Mouse (Mus musculus): ENCODE results near the gene Thsd4.

Gene Thsd4

GRCm38 (mm10) chr9:60053117-60053516 is 468.7 kb downstream of the Thsd4 start:
- DNase-seq: no peak

GRCm38 (mm10) chr9:60052415-60052814 is 469.4 kb downstream of the Thsd4 start:
- peak in 1 of 2 experiments; percentile 26 for DNase-seq

GRCm38 (mm10) chr9:60043175-60043574 is 478.7 kb downstream of the Thsd4 start:
- no peak for DNase-seq

- DNase-seq: no peak
These were observed 487.0 kb downstream of the Thsd4 start for GRCm38 (mm10) chr9:60034883-60035282.

DNA sequence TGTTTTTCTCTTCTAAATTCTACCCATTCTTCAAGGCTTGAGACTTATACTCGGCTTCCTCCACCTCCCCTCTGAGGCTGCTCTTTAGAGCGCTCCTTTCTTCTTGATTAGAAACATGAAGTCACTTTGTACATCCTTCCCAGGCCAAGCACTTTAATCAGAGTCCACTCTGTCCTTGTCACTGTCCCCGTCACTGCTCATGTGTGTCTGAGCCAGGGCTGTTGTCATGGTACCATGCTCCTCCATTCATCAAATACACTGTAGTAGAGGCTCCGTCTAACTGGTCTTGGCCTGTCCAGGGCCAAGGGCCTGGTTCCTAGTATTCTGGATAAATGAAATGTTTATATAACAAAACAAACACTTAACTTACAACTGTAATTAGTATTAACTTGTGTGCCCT is 494.6 kb downstream of the Thsd4 start:
- DNase-seq: no peak

DNA sequence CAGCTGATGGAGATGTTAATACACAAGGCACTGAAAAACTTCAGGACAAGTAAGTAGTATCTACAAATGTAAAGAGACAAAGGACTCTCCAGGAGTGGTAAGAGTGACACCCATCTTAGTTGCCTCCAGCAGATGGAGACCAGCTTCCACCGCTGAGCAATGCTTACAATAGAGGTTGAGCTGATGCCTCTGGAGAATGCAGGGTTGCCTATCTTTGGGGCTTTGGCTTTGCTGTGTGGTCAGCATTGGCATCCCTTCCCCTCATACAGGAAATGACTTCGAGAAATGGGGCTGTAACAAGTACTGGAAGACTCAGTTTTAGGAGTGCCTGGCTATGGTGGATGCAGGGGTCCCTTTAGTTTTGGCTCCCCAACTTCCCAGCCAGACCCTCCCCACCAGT is 495.1 kb downstream of the Thsd4 start:
- no peak for DNase-seq

DNA sequence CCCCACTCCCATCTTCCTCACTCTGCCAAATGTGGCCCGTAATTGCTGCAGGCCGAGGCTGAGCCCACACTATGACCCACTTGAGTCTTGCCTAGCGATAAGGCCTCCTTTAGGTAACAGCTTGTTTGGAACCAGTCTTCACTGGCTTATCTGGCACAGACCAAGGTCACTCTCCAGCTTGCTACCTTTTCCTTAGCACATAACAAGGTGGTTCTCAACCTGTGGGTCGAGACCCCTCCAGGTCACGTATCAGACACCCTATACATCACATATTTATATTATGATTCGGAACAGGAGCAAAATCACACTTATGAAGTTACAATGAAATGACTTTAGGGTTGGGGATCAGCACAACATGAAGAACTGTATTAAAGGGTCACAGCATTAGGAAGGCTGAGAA is 495.9 kb downstream of the Thsd4 start:
- DNase-seq: no peak

- no peak for DNase-seq
These were observed 496.9 kb downstream of the Thsd4 start for GRCm38 (mm10) chr9:60024971-60025370.

DNA sequence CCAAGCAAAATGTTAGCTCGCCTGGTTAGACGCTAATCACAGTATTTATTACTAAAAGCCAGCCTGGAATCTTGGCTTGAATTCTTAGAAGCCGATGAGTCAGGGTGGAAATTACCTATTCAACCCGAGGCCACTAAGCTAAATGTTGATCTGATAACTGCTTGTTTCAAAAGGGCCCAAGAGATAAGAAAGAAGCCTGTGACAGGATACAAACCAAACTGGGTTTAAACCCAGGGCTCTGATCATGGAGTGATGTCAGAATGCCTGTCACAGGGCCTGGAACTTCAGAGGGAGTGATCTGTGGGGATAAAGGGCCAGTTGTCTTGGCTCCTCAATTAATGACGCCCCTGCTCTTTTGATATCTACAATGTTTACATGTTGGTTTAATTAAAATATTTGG is 497.3 kb downstream of the Thsd4 start:
- DNase-seq: no peak

DNA sequence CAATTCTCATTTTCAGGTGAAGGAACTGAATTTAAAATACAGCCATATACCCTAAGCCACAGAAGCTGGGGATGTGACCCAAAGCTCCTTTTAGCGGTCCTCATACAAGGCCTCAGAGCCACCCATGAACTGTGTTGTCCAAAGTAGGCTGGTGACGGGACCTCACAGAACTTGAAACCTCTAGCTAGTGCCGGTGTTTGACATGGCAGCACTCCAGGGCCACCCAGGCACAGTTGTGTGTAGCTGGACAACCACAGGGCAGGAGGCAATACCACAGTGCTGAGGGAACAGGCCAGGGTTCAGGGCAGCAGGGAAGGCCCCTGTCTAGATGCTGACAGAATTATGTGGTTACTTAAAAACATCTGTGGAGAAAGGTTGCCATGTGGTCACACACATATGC is 499.5 kb downstream of the Thsd4 start:
- peak in 1 of 2 experiments; percentile 6 for DNase-seq

GRCm38 (mm10) chr9:60020444-60020843 is 501.4 kb downstream of the Thsd4 start:
- DNase-seq: no peak

DNA sequence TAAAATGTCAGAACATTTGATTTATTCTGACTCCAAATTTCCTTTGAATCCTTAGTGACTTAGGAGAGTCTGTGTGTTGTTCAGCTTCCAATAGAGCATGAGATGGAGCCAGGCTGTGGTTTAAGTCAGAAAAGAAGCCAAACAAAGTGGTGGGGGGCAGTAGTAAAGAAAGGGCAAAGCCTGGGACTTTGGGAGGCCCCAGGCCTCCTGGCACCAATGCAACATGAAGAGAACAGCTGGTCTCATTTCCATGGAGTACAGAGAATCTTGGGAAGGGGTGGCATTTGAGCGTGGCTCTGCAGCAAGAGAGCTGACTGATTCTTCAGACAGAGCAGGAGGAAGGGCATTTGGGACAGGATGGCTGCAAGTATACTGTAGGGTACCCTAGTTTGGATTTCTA is 511.6 kb downstream of the Thsd4 start:
- DNase-seq: no peak

DNA sequence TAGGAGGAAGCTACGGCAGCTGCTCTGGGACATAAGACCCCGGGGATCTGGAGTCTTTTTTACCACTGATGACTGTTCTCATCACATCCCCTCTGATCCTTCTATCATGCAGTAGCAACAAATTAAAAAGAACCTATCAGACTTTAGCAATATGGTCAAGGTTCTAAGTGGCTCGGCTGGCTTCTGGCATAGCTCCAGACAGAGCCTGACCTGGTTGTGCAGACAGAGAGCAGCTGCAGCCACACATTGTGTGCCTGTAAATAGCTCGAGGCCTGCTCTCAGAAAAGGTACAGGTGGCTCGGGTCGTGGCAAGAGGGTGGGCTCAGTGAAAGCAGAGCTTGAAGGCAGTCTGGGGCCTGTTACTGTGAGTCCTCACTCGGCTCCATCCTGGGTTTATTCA is 512.9 kb downstream of the Thsd4 start:
- peak in 1 of 2 experiments; percentile 46 for DNase-seq

- no peak for DNase-seq
These were observed 519.5 kb downstream of the Thsd4 start for GRCm38 (mm10) chr9:60002323-60002722.

GRCm38 (mm10) chr9:60001444-60001843 is 520.4 kb downstream of the Thsd4 start:
- no peak for DNase-seq

GRCm38 (mm10) chr9:59997725-59998124 is 524.1 kb downstream of the Thsd4 start:
- no peak for DNase-seq

DNA sequence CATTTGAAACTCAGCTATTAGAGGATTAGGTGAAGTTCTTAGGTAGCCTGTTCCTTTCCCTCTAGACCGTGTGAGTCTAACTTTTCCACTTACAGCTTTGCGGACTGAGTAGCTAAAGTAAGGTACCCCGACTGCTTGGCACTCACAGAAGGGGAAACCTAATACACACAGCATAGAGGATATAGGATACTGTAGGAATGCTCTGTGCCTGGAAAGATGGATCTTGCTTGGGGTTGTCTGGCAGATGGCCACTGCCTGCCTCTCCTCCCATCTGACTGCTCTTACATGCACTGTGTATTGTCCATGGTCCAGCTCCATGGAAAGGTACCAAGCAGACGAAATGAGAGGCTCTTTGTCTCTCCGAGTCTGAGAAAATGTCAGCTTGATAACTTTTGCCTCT is 530.4 kb downstream of the Thsd4 start:
- DNase-seq: no peak

DNA sequence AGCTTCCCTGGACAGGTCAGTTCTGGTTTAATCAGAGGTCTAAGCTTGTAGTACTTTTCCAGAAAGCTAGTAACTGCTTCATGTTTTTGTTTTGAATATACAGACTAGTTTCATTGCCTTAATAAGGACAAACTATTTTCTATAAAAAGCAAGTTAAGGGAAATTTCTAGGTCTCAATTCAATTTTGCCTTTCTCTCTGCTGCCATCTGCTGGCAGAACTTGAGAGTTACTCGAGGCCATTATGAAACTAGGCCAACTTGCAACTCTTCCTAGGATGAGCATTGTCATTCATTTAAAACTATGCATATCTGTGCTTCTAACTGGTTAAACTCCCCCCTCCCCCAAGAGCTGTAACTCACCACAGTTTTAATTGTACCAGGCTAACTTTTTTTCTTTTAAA is 532.0 kb downstream of the Thsd4 start:
- DNase-seq: peak; percentile 55 to 79

DNA sequence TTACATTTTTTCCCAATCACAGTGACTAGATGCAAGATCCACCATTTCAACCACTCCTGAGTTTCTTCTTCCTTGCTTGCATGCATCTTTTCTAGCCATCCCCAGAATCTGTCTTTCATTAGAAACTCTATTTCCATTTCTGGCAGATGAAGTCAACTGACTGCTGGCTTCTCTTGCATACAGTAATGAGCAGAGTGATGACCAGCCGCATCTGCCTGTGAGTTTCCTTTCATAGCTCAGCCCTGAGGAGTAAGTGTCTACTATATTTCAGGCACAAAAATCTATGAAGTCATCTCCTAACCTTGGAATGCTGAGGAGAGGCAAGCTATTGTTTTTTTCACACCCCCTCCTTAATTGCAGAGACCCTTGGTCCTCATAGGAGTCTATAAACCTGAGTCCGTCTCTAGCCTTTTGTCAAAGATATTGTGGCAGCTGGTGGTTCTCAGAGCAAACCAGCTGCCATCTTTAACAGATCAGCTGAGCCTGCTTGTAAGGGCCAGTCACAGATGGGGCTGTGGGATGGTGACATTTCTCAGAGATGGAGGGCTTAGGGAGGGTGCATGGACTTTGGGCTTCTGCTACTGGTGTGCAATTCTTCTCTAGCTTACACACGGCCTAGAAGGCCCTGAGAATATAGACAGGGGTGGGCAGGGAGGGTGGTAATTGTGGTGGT is 535.8 kb downstream of the Thsd4 start:
- no peak for DNase-seq

GRCm38 (mm10) chr9:59981116-59981515 is 540.7 kb downstream of the Thsd4 start:
- no peak for DNase-seq

GRCm38 (mm10) chr9:59971263-59971662 is 550.6 kb downstream of the Thsd4 start:
- peak in 1 of 2 experiments; percentile 33 for DNase-seq

DNA sequence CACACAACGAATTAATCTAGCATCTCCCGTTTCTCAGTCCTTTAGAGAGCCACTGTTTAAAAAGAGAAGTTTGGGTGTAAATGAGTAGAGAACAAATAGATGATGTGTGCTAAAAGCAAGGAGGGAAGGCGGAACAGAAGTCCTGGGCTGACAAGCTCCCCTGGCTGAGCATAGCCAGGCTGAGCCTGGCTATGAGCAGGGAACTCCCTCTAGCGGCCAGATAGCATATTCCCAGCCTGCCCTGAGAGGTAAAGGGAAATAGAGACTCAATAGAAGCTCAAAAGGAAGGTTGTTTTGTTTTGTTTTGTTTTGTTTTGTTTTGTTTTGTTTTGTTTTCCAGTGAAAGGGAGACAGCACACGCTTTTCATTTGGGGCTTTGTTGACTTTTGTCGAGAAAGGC is 552.5 kb downstream of the Thsd4 start:
- peak; percentile 58 to 78 for DNase-seq

- DNase-seq: no peak
These were observed 556.8 kb downstream of the Thsd4 start for GRCm38 (mm10) chr9:59965046-59965445.

DNA sequence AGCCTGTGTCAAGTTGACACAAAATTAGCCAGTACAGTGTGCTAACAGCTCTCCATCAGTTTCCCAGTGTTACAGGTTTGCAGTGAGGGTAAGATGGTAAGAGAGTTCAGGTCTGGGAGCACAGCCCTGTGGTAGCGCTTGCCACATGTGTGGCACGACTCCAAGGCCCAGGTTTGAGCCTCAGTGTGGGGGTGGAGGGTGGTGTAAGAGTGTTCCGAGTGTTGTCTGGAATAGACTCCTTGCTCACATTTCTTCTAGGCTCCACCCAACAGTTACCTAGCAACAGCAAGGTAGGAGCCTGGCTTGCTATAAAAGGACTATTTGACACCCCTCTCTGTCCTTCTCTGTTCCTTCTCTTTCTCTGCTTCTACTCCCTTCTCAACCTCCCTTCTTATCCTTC is 557.5 kb downstream of the Thsd4 start:
- no peak for DNase-seq

All from kidney, postnatal 36 days (tissue).